Mouse (Mus musculus) embryo, embryonic 11.5 days (tissue): ENCODE data around the gene Agap1.

Experiments
- DNase-seq: peaks from one replicate; pipeline ENCODE4 v3.0.0-alpha.2; 2012; ENCODE audit warnings: low read depth, low spot score

The Agap1 gene

DNA sequence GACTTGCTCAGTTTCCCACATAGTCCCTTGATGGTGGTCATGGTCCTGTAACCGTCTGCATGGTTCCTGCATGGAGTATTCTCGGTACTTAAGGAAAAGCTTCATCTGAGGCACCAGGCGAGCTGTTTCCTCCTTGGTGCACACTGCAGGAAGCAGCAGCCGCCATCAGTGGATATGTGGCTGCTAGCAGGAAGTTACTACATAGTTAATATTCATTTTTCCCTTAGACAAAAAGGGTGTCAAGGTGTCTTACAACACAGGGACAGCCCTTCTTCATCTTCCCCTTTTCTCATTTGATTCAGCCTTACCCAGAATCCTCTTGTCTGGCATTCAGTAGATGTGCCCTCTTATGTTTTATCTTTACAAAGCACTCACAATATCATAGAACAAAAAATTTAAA lies 206.2 kb downstream of the Agap1 start:
- DNase-seq, result no peak

DNA sequence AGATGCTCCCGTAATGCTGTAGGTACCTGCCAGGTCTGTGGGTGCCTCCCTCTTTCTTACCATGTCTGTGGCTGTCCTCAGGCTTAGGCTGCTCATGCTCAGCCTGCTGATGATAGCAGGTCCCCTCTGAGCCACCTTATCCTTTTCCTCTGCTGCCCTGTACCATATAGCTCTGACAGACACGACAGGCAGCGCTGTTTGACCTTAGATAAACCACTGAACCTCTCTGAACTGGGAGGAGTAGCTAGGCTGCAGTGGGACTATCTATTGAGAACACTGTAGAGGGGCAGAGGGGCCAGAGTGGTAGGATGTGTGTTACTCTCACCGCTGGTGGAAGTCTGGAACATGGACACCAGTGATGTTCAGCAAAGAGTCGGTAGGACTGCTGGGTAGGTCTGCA lies 211.5 kb downstream of the Agap1 start:
- no peak for DNase-seq

DNA sequence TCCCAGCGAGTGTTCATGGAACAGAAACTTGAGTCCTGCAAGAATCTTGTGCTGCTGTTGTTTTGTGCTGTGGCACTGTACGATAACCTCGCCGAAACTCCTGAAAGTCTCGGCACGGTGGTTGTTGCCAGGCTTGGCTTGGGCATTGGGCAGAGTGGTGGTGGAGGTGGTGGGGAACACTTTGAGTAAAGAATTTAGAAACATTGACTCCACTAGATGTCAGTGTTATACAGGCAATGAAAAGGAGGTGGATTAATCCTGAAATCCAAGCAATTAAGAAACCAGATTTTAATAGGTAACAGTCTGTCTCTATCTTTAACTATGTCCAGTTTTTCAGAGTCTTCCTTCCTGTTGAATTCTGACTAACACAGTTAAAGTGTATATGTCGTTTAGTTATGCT lies 212.8 kb downstream of the Agap1 start:
- DNase-seq, result no peak

DNA sequence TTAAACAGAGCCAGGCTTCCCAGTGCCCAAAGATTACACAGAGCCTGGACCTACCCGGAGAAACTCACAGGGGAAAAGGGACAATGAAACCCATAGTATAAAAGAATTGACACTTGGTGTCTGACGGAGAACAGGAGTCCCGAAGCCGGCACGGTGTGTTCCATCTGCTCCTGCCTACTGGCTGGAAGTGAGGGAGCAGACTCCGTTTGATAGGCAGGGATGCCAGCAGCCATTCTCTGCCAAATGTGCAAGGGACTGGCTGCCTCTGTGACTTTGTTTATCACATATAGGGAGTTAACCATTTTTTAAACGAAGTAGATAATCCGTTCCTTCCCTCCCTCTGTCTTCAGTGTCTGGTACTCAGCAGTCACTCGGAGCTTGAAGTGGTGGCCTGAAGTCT lies 214.0 kb downstream of the Agap1 start:
- DNase-seq, result no peak

DNA sequence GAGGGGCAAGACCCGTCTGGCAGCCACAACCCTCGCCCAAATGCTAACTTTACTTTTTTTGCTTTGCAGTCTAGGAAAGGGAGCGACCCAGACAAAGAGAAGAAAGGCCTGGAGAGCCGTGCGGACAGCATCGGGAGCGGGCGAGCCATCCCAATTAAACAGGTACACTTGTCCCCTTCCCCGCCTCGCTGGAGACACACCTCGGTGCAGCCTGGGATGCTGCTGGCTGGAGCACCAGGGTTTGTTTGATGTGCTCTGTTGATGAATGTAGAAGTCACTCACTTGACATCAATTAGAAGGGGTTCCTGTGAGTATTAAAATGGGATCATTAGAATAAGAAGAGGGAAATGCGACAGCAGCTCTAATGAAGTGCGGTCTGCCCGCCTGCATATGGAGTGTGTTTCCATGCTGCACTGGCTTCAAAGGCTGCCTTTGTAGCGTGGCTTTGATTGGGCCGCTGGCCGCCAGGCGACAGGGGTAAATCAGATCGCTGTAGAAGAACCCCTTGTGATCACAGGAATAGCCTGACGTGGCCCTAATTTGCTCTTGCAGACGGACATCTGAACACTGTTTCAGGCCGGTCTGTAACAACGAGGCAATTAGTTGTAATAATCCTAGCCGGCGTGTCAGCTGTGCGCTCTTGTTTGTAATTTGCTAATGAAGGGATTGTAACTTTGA lies 216.6 kb downstream of the Agap1 start:
- DNase-seq, result no peak

DNA sequence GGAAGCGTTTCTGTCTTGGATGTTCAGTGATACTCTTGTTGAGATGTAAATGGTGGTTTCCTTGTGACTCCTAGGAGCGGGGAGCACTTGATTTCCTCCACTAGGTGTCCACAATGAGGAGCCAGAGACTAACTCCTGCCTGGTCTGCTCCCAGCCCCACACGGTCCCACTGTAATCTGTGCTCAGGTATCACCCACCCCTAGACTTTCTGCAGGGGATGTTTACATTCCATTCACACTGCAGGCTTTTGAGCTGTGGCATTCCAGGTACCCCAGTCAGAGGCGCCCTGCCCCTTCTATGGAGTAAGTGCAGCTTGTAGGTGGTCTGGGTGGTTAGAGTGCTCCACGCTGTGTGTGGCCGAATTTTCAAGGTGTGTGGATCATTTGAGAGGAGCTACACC lies 218.5 kb downstream of the Agap1 start:
- no peak for DNase-seq

DNA sequence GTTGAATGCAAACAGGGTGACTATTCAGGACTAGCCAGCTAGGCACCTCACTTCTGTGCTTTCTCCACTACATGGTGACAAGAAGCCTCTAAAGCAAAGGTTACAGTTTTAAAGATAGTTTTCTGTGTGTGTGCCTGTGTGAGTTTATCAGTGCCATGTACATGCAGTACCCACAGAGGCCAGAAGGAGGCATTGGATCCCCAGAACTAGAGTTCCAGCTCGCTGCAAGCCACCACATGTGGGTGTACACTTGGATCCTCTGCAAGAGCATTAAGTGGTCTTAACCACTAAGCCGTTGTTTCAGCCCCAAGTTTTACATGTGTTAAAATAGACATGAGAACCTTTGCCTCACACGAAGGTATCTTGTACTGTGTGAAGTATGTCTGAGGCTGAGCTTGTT lies 219.1 kb downstream of the Agap1 start:
- DNase-seq, result no peak

DNA sequence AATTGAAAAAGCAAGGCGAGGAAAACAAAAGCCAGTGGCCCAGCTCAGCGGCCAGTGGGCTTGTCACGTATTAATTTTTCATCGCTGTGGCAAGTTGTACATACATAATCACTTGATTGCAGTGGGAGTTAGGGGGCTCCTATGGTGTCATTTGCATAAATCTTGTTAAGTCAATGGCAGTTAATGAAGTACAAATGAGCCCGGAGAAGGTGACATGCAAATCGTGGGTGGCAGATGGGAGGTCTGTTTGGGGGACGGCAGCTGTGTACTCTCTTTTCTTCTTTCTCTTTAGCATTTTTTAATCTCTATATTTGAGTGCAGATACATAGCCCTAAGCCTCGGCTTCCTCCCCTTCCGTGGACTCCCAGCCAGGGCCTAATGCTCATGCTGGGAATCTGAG lies 220.1 kb downstream of the Agap1 start:
- DNase-seq, result no peak

DNA sequence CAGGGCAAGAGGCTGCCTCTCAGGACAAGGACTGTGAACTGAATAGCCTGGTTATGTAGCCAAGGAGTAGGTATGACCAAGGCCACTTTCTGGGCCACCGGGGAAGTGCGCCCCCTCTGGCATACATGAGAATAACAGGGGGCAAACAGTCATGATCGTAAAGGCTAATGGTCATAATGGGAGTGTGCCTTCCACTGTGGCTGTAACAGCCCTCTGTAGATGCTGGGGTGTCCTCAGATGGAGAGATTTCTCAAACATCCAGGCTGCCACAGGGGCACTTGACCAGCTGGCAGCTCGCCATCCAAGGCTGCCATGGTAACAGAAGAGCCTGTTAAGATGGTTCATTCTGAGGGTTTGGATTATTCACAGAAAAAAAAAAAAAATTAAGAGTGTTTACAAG lies 221.8 kb downstream of the Agap1 start:
- no peak for DNase-seq

DNA sequence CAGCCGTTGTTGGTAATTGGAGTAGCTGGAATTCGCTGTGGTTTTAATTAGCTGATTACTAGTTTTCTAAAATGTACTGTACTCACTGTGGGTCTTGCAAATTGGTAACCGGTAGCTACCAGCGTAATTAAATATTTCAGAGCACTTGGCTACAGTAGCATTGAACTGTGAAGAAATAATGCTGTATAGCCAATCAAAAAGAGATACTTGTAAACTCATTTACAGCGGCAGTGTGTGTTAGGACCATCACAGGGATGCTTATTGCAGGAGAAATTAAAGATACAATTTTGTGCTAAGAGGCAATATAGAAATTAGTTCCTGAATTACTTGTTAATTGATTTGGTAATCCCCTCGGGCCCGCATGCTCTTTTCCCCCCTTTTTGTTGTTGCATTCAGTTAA lies 226.1 kb downstream of the Agap1 start:
- DNase-seq, result no peak

DNA sequence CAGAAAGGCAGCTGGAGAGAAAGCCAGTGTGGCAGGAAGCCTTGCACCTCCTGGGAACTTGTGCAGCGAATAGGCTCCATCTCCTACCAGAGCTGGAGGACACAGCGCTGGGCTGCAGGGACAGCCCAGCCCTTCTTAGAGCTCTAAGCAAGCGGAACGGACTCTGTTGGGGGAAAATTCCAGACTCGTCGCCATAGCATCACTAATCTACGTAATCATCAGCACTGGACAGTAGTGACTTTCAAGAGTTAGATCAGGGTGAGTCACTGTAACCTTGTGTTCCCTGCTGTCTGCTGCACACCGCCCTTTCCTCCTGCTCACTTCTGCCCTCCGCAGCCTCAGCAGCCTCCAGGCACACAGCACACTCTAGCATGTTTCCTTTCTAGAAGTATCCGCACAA lies 234.3 kb downstream of the Agap1 start:
- no peak for DNase-seq

DNA sequence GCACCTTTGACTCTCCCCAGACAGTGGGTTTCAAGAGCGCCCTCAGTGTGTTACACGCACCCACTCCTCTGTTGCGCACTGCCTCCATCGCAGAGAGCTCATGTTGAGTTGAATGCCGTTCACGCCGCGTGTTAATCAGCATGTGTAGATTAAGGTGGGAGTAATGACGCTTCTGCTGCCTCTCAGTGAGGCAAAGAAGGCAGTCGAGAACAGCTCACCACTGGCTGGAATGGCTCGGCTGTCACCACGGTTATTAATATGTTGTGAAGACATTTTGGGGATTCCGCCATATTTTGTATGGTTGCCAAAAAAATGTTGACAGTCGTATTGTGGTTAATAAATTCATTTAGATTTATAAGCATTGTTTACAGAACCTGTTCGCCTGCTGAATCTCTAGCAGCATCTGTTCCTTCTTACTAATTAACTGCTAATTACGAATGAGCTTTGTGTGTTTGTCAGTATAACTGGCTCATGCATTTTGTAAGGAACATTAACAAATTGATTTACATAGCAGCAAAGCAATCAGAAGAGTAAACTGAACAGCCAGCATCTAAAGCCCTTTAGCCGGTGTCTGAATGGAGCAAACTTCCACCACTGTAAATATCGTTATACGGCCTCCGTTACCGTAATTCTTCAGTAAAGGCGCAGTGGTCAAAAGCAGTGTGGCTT lies 235.1 kb downstream of the Agap1 start:
- DNase-seq, result no peak

DNA sequence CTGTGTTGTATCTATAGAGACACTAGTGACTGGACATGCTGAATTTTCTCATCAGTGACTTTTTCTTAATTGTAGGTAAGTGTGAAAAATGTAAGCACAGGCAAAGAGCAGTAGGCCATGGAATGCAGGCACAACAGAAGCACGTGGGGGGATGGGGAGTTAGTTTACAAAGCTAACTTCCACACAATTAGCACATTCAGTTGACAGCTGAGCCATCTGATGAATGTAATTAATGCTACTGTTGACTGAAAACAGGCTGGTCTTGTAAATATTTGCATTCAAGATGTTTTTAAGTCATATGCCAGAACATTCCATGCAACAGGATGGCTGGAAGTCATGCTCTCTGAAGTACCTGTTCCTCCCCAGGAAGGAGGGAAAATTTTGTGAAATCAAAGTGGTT lies 236.5 kb downstream of the Agap1 start:
- no peak for DNase-seq

DNA sequence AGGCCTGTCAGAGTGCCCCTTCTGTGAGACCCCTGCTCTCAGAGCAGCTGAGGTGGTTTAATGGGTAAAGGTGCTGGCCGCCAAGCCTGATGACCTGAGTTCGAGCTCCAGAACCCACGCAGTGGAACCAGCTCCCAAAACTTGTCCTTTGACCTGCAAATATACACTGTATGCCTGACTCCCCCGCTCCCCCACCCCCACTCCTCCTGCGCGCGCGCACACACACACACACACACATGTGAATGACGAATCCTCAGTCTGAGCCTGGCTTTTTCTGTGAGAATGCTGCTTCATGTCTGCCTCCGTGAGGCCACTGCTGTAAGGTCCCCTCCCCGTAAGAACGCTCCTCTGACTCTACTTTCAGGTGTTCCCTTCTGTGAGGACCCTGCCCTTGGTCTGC lies 237.8 kb downstream of the Agap1 start:
- no peak for DNase-seq

DNA sequence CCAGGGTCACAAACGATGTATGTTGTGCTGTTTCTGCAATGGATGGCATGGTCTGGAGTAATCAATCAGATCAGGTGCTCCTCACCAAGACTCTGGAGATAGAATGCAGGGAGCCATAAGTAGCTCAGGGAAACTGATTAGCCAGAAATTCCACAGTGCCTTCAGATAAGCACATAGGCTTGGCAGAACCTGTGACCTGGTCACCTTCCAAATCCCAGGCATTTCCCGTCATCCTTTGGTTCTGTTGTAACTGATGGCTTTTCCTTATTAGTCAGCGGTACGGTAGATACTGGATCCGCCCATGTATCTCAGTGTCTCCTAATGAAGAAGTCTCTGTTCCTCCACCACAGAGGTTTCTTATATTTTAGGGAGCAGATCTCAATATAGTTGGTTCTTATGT lies 240.3 kb downstream of the Agap1 start:
- DNase-seq, result no peak

DNA sequence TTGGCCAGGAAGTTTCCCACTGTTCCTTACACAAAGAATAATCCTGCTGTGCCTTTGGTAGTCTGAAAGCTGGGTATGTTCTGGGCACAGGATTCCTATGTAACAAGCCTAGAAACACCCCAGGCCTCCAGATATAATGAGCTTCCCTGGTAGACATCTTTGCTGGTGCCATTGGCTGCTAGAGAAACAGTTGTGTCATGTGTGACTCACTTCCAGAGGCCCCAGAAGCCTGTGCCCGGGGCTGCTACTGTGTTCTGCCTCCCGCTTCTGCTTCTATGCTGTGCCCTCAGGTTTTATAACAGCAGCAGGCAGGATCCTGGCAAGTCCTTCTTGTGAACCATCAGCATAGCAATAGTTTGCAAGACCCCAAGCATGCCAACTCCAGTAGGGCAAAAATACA lies 242.6 kb downstream of the Agap1 start:
- DNase-seq, result no peak

DNA sequence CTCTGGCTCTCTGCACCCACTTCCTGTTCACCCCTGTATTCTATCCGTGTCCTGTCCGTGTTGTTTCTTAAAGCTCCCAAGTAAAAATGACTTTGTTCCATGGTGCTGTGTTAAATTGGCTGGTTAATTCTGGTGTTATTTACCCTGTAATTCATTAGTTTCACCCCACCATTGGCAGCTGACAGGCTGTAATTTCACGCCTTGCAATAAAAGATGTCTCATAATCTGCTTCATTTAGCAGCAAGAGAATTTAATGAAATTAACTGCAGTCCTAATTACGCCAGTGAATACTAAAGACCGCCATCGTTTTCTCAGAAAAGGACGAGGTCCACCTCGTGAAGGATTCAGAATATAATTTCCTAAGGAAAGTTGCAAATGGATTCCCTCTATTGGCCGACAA lies 245.6 kb downstream of the Agap1 start:
- DNase-seq, result no peak

DNA sequence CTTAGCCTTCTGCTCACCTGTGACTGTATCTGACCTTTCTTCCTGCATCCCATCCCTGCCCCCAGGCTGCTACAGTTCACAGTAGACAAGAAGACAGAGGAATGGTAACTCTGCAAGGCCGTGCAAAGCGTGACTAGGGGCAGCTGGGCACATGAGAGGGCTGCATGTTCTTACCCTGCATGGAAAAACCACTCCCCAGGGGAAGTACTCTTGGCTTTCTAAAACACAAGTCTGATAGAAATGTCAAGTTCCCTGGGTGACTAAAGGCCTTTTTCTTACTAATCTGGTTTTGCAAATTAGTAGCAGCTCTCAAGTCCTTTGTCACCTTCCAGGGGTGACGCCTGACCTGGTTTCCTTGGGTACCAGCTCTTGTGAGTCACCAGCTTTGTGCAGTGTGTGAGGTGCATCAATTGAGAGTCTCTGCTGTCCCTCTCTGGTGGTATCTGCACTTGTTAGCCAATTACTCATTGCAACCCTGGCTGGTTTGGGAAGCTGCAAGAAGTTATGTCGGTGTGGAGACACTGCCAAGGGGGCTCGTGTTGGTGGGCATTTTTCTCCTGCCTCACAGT lies 246.6 kb downstream of the Agap1 start:
- no peak for DNase-seq

DNA sequence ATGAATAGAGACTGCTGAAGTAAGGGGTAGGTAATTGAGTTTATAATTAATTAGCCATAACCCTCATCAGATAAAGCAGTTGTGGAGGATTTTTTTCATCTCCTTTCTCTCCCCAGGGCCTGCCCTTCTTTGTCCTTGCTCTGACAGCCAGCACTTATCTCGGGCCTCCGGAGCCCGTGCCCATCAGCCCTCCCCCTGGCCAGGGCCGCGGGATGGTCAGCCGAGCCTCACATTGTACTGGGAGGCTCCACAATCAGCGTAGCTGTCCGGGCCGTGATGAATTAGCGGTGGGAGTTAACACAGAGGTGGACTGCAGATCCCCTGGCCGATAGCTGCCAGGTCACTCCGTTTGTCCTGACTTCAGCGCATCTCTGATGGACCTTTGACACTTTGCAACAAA lies 248.7 kb downstream of the Agap1 start:
- no peak for DNase-seq

DNA sequence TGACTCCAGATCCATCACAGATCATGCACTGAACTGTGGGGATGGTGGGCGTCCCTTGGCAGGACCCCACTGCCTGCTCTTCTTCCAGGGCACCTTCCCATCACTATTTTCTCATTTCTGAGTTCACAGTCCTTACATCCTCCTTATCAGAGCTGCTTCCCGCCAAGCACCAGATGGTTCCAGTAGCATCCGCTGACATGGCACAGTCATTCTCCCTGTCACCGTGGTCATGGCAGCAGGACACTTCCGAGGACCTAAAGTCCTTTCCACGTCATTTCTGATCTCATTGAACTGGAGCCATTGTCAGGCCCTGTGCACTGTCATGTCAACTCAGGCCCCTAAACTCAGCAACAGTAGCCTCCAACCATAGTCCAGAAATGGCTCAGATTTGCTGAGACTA lies 251.1 kb downstream of the Agap1 start:
- DNase-seq, result no peak

DNA sequence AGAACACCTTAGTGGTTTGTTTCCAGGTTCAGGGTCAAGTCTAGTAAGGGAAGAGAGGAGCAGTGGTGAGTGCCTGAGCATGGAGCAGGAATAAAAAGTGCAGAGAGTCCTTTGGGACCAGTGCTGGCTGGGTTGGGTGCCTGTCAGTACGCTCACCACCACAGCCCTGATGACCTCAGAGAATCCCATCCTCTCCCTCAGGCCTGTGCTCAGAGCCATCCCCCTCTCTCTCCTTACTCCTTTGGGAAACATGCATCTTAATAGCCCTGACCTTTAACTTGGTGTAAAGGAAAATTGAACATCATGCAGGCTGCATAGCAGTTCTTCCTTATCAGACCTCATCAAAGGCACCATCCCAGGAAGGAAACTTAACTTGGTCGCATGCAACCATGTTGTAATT lies 252.3 kb downstream of the Agap1 start:
- no peak for DNase-seq

DNA sequence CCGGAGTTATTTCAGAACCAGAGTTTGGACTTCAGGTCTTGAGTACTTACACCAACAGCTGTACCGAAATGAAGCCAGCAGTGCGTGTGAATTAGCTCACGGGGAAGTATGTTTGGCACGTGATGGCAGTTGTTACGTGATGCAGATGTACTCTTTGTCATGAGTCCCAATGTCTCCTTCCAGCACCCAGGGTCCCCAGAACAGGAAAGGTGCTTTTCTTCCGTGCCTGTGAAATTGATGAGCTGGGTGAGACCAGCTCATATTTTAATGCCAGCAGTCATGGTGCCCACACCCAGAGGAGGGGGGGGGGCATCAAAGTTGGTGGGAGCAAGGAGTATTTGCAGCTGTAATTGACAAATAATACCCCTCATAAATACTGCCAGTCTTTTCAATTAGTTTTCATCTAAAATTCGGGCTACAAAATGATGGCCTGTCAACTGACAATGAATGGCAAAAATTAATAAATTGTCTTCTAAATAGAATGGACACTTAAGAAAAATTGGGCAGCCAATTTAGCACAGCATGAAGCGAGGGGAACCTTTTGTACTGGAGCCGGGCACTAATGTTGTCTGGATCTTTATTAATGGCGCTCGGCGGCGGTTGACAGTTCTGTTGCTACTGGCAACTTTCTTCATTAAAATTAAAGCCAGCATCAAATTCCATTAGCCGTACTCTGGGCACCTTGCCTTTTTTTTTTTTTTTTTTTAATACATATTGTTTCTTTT lies 253.3 kb downstream of the Agap1 start:
- no peak for DNase-seq

DNA sequence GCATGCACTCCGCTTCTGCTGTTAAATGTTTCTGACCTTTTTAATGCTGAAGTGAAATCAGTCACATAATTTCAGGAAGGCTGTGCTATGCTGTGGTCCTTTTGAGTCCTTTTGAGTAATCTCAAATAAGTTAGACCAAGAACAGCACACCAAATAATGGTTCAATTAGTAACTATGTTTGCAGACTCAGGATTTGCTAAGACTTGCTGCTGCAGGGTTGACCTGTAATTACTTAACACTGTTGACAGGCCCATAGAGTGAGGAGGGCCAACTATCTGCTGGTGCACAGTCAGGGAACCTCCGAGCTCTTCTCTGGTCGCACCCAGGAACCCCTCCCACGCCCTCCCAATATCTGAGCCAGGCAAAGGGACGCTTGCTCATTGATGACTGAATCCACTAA lies 255.2 kb downstream of the Agap1 start:
- DNase-seq, result no peak
